Mouse (Mus musculus) embryonic fibroblast, embryonic 13.5 days (primary cell): ENCODE results near the gene Hamp.

Experiments
- CTCF ChIP-seq: IDR thresholded peaks from 2 replicates; pipeline ENCODE4 v1.5.1; 2011; ENCODE audit warnings: mild to moderate bottlenecking, control low read depth, low read length, moderate library complexity, borderline replicate concordance; ENCODE audit not compliant: insufficient read depth
- POLR2A ChIP-seq: IDR thresholded peaks from 2 replicates; pipeline ENCODE4 v1.6.1; 2011; ENCODE audit warnings: low read depth, mild to moderate bottlenecking, control low read depth, low read length, moderate library complexity

GRCm38 (mm10) chr7:30965677-30966076 lies 21.8 kb upstream of the Hamp start:
- TF ChIP-seq POLR2A, result no peak
- no peak for TF ChIP-seq CTCF
